Mouse (Mus musculus): ENCODE data around the gene Churc1.

Gene Churc1

DNA sequence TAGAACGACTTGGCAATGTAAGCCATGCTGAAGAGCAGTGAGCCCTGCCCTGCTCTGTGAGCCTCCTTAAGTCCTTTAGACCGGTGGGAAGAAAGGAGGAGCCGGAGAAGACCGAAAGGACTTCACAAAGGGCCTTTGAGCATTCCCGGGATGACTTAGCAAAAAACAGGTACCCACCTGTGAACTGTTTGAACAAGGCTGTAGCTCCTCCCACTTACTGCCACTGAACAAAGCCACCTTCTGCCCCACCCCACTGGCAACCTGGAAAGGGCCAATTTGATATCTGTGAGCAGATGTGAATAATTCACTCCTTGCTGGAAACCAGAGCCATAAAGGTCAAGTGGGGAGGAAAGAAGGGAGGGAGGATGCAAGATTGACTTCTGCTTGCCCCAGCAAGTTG, 30.0 kb downstream of the Churc1 start, which contains the start of gene Gpx2:
Gene Gpx2 (minus strand): TSS at position 205 of the 400 bp plus-strand sequence.
- no peak for DNase-seq (ENCODE audit: low read depth, low spot score)

GRCm38 (mm10) chr12:76796938-76797539, 31.7 kb downstream of the Churc1 start:
- DNase-seq (ENCODE audit: low read depth, low spot score), result no peak

DNA sequence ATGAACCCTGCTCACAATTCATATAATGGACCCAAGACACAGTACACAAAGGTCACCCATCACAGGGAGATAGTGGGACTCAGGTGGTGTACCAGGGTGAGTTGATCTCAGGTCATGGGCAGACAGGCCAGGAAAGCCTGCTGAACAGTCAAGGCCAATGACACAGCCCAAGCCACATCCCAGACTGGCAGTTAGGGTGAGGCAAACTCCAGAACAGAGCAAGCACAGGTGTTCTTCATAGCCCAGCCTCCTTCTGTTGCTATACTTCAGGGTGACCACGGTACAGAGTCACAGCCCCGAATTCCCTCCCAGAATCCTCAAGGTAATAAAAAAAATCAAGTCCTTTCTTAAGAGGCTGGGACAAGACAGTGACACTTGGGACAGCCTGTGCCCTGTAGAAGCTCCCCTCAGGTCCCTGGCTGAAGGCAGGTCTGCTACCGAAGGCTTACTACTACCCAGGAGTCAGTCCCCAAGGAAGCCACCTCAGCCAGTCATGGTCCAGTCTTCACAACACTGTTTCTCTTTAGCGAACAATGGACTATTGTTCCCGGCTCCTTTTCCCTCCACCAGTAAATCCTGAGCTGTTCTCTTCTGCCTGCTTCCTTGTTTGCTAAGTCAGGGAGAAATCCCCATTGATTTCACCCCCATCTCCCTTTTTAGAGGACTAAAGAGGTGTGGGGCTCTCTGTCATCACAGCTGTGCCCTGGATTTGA, 32.8 kb downstream of the Churc1 start:
- DNase-seq (ENCODE audit: low read depth, low spot score), result no peak

DNA sequence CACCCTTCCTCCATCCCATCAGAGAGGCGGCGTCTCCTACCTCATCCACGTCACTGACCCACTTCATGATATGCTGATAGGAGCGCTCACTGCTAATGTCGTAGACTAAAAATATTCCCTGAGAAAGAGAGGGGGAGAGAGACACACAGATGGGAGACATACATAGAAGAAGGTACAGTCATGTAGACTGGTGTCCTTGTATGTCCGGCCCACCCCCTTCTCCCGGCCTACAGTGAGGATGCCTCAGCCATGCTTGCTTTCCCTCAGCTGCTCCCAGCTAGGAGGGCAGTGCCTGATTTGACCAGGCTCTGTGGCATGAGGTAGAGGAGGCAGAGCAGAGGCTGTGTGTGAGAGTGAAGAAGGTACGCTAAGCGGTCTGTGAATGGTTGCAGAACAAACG, 37.7 kb downstream of the Churc1 start:
- no peak for DNase-seq (ENCODE audit: low read depth, low spot score)

DNA sequence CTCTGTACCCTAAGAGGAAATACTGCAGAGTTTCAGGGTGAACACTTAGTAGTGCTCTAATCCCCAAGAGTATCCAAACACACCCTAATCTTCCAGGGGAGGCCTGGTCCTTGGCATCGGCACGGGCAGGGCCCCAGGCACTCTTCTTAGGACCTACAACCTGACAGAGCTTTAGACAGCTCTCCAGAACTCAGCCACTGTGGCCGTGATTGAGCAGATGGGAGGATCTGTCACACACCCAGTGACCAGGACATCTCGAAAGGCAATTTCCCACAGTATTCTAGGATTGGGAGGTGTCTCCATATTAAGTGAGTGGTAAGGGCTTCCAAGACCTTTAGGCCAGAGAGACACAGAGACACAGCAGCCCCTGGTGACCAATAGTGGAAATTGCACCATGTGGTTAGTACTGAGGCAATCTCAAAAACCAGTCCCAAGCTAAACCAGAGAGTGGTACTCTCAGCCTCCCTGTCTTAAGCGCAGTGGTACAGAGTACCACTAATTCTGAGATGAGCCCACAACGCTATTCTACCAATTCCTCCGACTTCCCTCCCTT, 38.4 kb downstream of the Churc1 start:
- DNase-seq (ENCODE audit: low read depth, low spot score), result peak; percentile 53

DNA sequence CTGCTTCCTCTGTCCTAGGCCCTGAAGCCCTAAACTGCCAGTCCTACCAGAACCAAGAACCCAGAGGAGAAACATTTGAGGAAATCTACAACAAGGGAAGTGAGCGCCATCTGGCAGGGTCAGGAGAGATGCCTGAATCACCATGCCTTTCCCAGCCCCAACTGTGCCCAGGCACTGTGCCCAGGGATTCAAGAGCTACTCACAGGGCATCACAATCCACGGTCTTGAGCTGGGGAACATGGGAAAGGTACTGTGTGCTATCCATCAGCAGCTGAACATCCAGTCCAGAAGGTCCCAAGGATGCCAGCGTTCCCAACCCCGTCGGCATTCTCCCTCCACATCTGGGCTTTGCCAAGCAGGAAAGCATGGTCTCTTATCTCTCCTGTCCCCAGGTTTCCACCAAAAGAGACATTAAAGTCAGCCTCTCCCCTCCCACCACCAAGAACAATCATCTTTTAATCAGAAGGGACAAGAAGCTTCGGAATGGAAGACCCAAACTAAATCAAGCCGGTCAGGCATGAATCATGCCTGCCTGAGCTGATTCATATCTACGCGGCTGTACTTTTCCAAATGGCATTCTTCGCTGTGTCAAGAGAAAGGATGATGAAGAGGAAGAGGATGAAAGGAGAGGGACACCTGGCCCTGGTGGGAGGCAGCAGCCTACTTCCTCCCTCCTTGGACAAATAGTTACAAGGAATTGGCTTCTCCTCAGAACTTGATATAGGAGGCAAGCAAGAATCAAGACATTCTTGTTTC, 39.9 kb downstream of the Churc1 start:
- no peak for DNase-seq (ENCODE audit: low read depth, low spot score)

GRCm38 (mm10) chr12:76807796-76808195, 42.5 kb downstream of the Churc1 start:
- no peak for DNase-seq (ENCODE audit: low read depth, low spot score)

DNA sequence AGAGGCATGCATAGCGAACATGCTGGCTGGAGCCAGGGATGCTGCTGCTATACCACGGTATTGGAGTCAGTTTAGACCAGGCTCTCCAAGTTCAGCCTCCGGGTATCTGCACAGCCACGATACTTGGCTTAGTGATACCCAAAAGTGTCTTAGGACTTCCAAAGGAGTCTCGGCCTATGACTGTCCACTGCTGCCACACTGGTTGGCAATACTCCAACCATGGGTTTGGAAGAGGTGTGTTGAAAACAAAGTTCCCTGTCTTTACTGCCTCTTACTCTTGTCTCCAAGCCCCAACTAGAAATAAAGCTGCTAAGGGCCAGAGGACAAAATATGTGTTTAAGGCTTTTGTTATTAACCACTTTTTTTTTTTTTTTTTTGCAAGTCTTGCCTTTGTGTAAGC, 45.2 kb downstream of the Churc1 start:
- DNase-seq (ENCODE audit: low read depth, low spot score), result no peak

DNA sequence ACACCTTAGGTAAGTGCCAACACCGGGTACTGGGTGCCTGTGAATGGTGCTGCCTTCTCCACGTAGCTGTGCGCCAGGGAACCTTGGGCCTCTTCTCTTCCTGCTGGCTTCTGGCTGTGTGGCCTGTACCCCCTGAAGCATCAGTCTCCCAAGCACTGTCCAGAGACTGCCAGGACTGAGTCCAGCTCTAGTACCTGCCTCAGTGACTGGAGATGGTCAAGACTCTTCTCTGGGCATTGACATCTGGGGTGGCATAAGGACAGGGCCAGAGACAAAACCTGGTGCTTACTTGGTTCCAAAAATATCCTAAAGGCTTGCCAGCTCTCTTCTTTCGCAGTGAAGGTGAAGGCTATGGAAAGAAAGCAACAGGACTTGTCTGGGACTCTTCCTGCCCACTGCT, 45.7 kb downstream of the Churc1 start:
- no peak for DNase-seq (ENCODE audit: low read depth, low spot score)

DNA sequence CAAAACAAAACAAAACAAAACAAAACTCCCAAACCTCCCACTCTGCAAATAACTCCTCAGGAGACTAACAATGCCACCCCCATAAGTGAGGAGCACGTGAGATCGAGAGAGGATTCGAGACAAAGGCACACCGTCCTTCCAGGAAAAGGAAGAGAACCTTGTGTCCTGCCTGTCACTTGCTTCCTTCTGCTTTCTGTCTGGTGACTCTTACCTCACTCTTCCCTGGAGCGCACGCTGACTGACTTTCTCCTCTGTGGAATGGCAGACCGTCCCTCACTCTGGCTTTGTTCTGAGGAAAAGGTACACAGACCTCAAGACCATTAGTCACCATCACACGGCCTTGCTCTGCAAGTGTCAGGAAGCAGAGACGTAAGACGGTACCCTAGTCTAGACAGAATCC, 48.2 kb downstream of the Churc1 start:
- no peak for DNase-seq (ENCODE audit: low read depth, low spot score)

DNA sequence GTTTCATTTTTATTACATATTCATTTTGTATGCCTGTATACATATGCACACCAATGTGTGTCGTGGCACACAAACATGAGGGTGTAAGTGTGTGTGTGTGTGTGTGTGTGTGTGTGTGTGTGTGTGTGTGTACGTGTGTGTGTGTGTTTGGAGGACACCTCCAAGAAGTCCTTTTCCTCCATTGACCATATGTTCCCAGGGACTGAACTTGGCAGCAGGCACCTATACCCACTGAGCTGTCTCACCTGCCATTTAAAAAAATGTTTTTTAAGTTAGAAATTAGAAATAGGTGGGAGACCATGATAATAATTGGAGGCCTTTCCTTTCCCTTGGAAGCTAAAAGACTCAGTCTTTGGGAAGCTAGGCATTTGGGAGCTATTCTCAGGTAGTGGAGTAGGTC, 48.8 kb downstream of the Churc1 start:
- DNase-seq (ENCODE audit: low read depth, low spot score), result no peak

DNA sequence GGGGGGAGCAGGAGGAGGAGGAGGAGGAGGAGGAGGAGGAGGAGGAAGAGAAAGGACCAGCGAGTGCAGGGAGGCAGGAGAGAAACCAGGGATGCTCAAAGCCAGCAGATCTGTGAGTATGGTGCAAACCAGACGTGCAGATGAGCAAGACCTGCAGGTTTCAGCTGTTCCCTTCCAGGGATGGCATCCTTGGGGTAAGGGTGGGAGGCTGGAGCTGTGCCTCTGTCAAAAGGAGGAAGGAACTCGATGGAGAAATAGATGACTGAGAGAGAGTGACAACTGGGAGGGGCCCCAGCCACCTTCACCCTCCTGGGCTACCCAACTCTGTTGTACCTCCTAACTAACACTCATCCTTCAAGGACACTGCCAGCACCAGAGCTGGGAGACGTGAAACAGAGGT, 51.4 kb downstream of the Churc1 start:
- DNase-seq (ENCODE audit: low read depth, low spot score), result no peak

DNA sequence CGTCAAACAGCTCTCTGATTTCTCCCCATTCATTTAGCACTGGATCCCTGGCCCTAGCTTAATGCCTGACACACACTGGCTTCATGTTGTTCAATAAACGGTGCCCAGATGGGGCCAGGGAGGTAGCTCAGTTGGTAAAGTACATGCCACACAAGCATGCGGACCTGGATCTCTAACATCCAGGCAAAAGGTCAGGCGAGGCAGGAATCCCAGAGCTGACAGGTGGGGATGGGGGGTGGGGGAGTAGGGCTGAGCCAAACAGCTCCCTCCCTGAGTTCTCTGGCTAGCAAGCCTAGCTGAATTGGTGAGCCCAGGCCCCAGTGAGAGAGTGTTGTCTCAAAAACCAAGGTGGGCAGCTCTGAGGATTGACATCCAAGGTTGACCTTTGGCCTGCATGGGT, 51.8 kb downstream of the Churc1 start:
- no peak for DNase-seq (ENCODE audit: low read depth, low spot score)

DNA sequence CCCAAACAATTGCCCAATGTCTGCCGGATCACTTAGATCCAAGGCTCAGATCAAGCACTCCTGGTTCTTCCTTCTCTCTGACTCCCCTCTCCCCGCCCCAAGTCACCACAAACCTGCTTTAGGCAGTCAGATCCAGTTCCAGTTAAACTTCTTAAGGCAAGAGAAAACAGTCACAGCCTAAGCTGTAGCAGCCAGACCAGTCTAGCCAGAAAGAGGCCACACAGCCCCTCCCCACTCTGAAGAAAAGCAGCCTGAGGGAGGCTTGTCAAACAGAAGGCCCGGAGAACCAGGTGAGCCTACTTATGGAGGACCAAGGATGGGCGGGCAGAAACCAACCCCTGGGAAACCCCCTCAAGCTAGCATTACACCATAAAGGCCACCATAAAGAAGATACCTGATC, 52.8 kb downstream of the Churc1 start:
- peak; percentile 49 for DNase-seq (ENCODE audit: low read depth, low spot score)

DNA sequence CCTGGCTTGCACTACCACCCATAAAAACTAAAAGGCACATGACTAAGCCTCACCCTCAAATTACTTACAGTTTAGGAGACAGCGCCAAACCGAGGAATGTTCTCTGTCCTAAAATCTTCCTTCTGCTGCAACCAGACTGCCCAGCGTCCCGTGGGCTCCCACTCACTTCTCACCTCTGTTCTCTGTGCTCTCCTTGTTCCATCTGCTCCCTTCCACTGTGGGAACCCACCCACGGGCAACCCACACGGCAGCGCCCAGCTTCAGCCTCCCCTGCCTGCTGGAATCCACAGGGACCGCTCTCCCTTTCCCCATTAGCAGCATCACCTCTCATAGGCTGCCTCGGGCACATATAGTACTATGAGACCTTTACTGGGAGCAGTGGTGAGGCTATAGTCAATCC, 53.6 kb downstream of the Churc1 start:
- DNase-seq (ENCODE audit: low read depth, low spot score), result no peak

DNA sequence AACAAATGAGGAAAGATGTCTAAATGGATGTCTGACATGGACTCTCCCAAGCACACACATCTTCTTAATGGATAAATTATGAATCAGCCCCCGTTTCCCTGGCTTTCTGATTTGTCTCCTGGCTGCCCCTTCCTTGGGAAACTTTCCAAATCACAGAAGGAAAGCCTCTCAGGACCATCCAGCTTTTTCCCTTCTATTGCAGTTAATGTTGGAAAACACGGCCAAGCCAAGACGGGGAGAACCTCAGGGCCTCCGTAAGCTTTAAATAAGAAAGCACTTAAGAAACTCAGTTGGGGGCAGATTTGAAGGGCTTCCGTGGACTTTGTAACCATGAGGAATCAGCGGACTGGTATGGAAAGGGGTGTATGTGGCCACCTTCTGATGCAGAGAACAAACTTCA, 54.5 kb downstream of the Churc1 start:
- no peak for DNase-seq (ENCODE audit: low read depth, low spot score)

- DNase-seq (ENCODE audit: low read depth, low spot score), result no peak
These were observed 55.3 kb downstream of the Churc1 start for GRCm38 (mm10) chr12:76820615-76821014.

DNA sequence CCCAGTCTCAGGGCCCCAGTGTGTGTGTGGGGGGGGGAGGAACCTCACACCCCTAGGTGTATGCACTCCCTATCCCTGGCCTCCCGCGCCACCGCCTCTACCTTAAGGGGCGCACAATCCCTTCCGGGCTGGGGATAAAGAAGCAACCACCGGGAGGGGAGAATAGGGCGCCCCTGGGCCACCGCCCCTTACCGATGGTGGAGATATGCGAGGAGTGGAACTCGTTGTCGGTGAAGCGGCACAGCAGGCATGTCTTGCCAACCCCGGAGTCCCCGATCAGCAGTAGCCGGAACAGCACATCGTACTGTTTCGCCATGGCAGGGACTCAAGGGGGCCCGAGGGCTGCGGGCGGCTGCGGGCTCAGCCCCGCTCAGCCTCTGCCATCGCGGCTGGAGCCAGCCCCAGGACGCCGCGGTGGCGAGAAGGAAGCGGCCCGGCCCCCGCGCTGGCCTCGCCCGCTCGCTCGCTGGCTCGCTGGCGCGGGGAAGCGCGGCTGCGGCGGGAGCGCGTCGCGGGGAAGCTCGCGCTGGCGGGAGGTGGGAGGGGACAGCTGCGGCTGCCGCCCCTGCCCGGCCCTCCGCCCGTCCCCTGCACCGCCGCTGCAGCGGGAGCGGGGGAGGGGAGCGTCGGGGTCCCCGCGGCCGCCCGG, 56.8 kb downstream of the Churc1 start:
- DNase-seq (ENCODE audit: low read depth, low spot score), result peak; percentile 30

DNA sequence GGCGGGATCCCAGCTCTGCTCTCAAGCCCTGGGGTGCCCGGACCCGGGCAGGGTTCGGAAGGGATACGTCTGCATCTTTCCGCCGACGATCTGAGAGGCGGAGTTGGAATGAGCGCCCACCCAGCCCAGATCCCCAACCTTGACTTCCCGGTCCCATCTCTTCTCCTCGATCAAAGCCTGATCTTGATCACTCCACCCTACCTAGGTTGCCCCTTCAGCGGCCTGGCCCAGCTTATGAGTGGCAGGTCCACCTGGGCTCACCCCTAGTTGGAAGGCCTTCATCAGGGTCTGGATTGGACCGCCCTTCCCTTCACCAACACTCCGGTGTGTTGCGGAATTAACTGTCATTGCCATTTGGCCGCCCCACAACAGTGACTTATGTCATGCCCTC, 57.3 kb downstream of the Churc1 start, which contains the start of gene Rab15:
Gene Rab15 (minus strand): TSS at position 258 of the 391 bp plus-strand sequence.
- no peak for DNase-seq (ENCODE audit: low read depth, low spot score)

- DNase-seq (ENCODE audit: low read depth, low spot score), result no peak
These were observed 59.9 kb downstream of the Churc1 start for GRCm38 (mm10) chr12:76825283-76825682.

GRCm38 (mm10) chr12:76832704-76833103, 67.4 kb downstream of the Churc1 start:
- peak; percentile 51 for DNase-seq (ENCODE audit: low read depth, low spot score)
